Mouse (Mus musculus) cerebellum, adult 2 months (tissue): ENCODE data around the gene Ehd1.

ENCODE experiments used
- CTCF ChIP-seq: fragments of 200-500 bp; IDR thresholded peaks from 2 replicates; pipeline ENCODE4 v1.5.1; 2011; ENCODE audit warnings: low read depth, mild to moderate bottlenecking, control low read depth, low read length, moderate library complexity, borderline replicate concordance; ENCODE audit not compliant: insufficient read depth
- POLR2A ChIP-seq: fragments of 200-500 bp; IDR thresholded peaks from 2 replicates; pipeline ENCODE4 v1.6.1; 2011; ENCODE audit warnings: low read length, control low read depth, borderline replicate concordance; ENCODE audit not compliant: insufficient read depth

GRCm38 (mm10) chr19:6234337-6235083 is 42.0 kb upstream of the Ehd1 start:
- TF ChIP-seq CTCF: no peak
- TF ChIP-seq POLR2A: no peak
